Mouse (Mus musculus): ENCODE measurements around the gene Vstm2l.

Vstm2l gene

DNA sequence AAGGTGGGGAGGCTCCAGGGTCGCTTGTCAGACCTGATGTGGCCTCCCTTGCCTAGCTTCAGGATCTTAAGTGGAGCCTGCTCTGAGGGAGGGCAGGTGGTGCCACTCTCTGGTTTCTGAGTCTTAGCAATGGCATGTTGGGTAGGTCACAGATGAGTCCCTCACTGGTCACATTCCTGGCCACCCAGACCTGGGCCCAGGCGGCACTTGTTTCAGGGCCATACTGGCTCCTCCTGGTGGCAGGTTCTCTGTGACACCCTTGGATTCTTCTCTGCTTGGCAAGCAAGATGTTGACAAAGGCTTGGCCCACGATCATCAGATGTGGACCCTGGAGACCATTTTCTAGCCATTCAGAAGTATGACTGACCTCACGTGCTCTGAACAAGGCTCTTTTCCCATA, 18.2 kb downstream of the Vstm2l start:
- DNase-seq (ENCODE audit: low spot score in 2 of 2): no peak

DNA sequence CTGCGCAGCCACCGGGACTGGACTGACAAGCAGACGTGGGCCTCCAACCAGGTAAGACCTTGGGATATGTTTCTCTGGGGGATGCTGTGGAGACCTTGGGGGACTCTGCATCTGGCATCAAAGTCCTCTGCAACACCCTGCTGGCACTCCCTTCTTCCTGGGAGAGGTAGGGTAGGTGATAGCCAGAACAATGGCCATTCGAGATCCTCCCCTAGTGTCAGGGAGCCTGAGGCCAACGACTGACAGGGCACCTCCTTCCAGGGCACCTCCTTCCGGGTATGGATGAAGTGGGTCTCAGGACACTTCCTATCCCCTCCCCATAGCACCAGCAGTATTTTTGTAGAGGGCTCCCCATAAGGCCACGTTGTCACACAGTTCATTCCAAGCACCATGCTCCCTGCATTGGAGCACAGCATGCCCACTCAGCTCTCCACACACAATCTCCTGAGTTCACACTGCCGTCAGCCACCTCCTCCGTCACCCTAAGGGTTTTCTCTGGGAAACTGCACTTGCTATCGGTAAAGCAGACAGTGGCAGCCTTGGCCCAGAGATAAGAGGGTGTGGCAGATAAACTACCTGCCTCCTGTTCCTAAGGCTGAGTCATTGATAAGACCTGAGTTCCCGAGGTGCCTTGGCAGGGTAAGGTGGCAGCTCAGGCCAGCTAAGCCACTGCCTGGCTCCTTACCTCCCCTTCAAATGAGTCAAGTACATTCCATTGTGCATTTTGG, 21.2 kb downstream of the Vstm2l start:
- no peak for DNase-seq (ENCODE audit: low spot score in 2 of 2)

GRCm38 (mm10) chr2:157936676-157937075, 22.2 kb downstream of the Vstm2l start:
- no peak for DNase-seq (ENCODE audit: low spot score in 2 of 2)

GRCm38 (mm10) chr2:157940586-157941185, 26.2 kb downstream of the Vstm2l start:
- DNase-seq (ENCODE audit: low spot score in 2 of 2): no peak

DNA sequence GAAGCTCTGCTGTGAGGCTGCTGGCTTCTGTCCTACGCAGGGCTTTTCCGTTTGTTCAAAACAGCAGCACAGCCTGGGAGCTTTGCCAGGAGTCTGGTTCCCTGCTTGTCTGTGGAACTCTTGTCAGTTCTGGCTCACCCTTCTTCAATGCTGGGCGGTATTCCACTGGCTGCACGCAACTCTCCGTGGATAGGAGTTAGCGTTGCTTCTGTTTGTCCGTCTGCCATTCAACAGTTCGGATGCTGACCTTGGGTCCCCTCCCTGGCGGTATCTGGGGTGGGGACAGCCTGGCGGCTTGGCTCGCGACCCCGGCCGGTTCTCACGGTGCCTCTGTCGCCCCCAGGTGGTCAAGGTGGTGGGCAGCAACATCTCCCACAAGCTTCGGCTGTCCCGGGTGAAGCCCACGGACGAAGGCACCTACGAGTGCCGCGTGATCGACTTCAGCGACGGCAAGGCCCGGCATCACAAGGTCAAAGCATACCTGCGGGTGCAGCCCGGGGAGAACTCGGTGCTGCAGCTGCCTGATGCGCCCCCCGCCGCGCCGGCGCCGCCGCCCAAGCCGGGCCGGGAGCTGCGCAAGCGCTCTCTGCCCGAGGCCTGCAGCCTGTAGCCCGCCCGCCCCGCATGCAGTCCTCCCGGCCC, 29.2 kb downstream of the Vstm2l start:
- peak; percentile 77 to 83 for DNase-seq (ENCODE audit: low spot score in 2 of 2)

GRCm38 (mm10) chr2:157944156-157944893, 29.9 kb downstream of the Vstm2l start:
- no peak for DNase-seq (ENCODE audit: low spot score in 2 of 2)

- DNase-seq (ENCODE audit: low spot score in 2 of 2): no peak
These were observed 39.5 kb downstream of the Vstm2l start for GRCm38 (mm10) chr2:157953978-157954377.

DNA sequence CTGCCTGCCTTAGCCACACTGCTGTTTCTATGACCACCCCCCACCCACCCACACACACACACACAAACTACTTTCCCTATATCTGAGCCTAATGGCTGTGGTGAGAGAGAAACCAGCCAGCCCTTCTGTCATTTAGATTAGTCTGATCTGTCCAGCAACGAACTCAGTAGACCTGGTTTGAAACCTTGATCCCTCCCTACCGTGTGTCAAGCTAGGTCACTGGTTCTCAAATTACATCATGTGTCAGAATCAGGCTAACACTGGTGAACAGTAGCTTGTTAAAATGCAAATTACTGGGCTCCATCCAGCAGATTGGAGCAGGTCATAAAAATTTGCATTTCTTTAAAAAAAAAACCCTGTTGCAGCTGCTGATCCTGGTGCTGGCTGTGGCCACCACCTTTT, 43.3 kb downstream of the Vstm2l start:
- no peak for DNase-seq (ENCODE audit: low spot score in 2 of 2)

DNA sequence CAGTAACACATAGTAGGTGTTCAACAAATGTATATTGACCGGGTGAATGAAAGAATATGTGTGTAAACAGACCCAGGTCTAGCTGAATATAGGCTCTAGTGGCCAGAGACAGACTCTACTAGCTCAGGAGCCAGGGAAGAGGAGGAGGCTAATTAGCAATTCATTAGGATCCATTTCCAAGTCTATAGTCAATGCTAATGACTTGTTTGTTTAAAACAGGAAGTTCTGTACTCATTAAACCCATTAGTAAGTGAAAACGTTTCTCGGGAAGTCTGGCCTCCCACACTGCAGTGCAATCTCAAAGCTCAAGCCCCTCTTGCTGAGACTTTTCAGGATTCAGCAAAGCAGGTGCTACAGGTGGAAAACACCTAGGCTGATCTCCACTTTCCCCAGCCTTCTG, 53.4 kb downstream of the Vstm2l start:
- no peak for DNase-seq (ENCODE audit: low spot score in 2 of 2)

DNA sequence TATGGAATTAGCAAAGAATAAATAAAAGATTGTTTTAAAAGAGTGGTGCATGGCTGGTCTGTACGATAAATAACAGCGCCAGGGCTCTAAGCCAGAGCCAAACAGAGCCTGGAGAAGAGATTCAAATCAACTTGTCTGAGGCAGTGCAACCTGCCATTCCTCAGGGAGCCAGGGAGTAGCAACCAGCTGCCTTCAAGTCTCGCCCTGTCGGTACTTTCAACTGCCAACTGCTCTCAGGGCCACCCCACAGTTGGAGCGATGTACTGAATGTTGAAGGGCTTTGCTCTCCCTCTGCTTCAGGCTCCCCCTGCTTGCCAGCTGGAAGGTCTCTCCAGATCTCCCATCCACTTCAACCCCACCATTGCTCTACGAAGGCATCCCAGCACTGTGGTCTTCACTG, 55.7 kb downstream of the Vstm2l start:
- no peak for DNase-seq (ENCODE audit: low spot score in 2 of 2)

GRCm38 (mm10) chr2:157970669-157971068, 56.2 kb downstream of the Vstm2l start:
- no peak for DNase-seq (ENCODE audit: low spot score in 2 of 2)

- no peak for DNase-seq (ENCODE audit: low spot score in 2 of 2)
These were observed 60.4 kb downstream of the Vstm2l start for GRCm38 (mm10) chr2:157974604-157975501.

DNA sequence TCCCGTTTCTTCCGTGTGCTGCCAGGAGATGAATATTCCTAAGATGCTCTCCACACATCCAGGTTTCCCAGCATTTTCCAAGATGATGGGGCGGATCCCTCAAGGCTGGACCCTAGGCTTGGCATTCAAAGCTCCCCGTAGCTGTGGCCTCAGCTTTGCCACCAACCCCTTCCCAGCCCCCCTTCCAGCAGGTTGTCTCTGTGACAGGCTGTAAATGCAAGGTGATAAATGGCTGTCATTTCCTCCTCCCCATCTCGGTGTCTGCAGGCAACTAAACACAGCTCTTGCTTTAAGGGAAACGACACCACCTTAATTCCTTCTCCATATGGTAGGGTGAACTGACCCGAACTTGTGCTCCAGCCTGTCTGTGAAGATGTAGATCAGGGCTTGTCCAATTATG, 61.1 kb downstream of the Vstm2l start:
- DNase-seq (ENCODE audit: low spot score in 2 of 2): no peak

DNA sequence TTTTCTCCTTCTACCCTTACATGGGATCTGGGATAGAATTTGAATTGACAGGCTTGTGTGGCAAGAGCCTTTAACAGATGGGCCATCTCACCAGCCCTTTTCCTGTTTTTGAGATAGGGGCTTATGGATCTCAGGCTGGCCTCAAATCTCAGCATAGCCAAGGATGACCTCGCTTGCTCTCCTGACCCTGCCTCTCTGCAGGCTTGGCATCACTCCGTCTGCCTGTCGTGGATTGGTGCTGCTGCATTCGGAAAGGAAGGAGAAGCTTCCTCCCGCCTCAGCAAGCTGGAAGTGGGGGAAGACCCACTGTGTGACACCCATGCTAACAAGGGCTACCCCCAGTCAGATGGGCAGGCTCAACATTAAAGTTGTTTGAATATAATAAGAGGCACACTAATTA, 64.8 kb downstream of the Vstm2l start:
- DNase-seq (ENCODE audit: low spot score in 2 of 2): no peak

- no peak for DNase-seq (ENCODE audit: low spot score in 2 of 2)
These were observed 68.3 kb downstream of the Vstm2l start for GRCm38 (mm10) chr2:157982727-157983126.

- DNase-seq (ENCODE audit: low spot score in 2 of 2): no peak
These were observed 68.8 kb downstream of the Vstm2l start for GRCm38 (mm10) chr2:157983276-157983675.

DNA sequence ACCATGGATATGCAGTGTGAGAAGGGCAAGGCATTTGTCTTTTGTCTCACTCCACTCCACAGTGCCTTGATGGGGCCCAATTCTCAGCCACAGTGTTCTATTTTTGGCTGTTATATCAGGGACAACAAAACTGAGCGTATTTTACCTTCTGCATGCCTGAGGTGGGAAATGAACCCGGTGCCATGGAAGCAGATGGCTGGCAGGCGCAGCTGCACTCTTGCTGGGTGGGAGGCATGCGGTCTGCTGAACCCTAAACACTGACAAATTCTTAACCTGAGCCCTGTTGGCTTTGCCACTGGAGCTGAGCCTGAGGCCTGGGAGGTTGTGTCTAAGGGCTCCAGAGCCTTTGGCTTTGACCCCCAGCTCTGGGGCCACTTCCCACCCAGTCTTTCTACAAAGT, 71.2 kb downstream of the Vstm2l start:
- no peak for DNase-seq (ENCODE audit: low spot score in 2 of 2)

- DNase-seq (ENCODE audit: low spot score in 2 of 2): no peak
These were observed 71.8 kb downstream of the Vstm2l start for GRCm38 (mm10) chr2:157986235-157986634.

- no peak for DNase-seq (ENCODE audit: low spot score in 2 of 2)
These were observed 74.2 kb downstream of the Vstm2l start for GRCm38 (mm10) chr2:157988416-157989190.

DNA sequence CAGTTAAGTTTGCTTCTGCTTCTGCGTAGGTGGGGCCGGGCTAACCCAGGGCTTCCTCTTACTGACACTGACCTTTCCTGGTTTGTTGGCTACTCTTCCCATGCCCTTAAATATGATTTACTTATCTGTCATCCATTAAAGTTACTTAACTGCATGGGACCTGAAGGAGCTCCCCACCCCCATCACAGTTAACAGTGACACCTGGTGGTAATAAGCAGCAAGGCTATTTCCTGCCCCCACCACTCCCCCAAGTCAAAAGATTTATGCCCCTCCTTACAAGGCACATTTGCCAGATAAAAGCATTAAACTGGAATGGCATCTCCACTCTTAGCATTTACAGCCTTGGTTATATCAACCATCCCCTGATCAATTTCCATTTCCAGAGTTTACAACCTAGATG, 75.5 kb downstream of the Vstm2l start:
- DNase-seq (ENCODE audit: low spot score in 2 of 2): no peak

- no peak for DNase-seq (ENCODE audit: low spot score in 2 of 2)
These were observed 76.6 kb downstream of the Vstm2l start for GRCm38 (mm10) chr2:157991026-157991425.
